Mouse (Mus musculus) heart, adult 2 months (tissue): Measurements from ENCODE around the gene Lpxn.

Source experiments
- CTCF ChIP-seq: fragments of 200-600 bp; IDR thresholded peaks from 2 replicates; pipeline ENCODE4 v1.8.1; 2022; ENCODE audit warnings: antibody characterized with exemption, mild to moderate bottlenecking, moderate library complexity
- EP300 ChIP-seq: fragments of 200-500 bp; IDR thresholded peaks from 2 replicates; pipeline ENCODE4 v1.6.1; 2011; ENCODE audit warnings: low read depth, low read length, control low read depth; ENCODE audit not compliant: insufficient read depth
- POLR2A ChIP-seq: fragments of 200-500 bp; IDR thresholded peaks from 2 replicates; pipeline ENCODE4 v1.6.1; 2011; ENCODE audit warnings: mild to moderate bottlenecking, low read depth, low read length, control low read depth; ENCODE audit not compliant: insufficient read depth

DNA sequence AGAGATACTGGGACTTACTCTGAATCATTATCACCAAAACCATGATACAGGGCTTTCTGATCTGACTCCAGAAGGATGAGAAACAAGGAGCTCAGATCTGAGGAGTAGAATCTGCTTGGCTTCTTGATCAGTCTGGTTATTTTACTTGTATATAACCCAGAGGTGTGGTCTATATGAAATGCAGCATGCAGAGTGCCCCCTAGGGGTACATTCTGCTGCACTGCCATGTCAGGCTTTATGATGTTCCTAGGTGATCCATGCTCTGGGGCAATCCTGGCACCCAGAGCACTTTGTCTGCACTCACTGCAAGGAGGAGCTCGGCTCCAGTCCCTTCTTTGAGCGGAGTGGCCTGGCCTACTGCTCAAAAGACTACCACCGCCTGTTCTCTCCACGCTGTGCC is 28.6 kb downstream of the Lpxn start:
- TF ChIP-seq POLR2A (no peak), CTCF (peak; percentile 35), EP300 (no peak)
